Mouse (Mus musculus) liver, embryonic 11.5 days (tissue): ENCODE results near the gene Cabp1. TPM values are rescaled to one million over a fixed set of nuclear protein-coding genes. Genes with fewer than 3 reads are reported as not detected.
"Not testable (repeated sequence)": the region's sequence is repeated elsewhere in the genome, so short reads cannot be mapped to it uniquely, and the experiment has no call there.

ENCODE experiments used
- ATAC-seq: fragments of 200-750 bp; cut with Nextera tagmentation; replicated peaks from 2 replicates; pipeline ENCODE4 v1.8.0; 2017; ENCODE audit warnings: moderate number of reproducible peaks, mild to moderate bottlenecking, moderate TSS enrichment, moderate library complexity; ENCODE audit not compliant: low FRiP score
- DNase-seq: peaks from one replicate; pipeline ENCODE4 v3.0.0-alpha.2; 2017; ENCODE audit warnings: low spot score
- H3K27ac ChIP-seq: fragments of 300-500 bp; sonication (generic); 2 replicates; pipeline ENCODE4 v1.5.1; 2014; ENCODE audit warnings: mild to moderate bottlenecking, low read depth, low read length, control low read depth
- H3K27me3 ChIP-seq: fragments of 300-500 bp; sonication (generic); replicated peaks from 2 replicates; pipeline ENCODE4 v1.6.1; 2014; ENCODE audit warnings: low read length, mixed read lengths; ENCODE audit not compliant: control insufficient read depth, insufficient read depth
- H3K36me3 ChIP-seq: fragments of 300-500 bp; sonication (generic); 2 replicates; pipeline ENCODE4 v1.6.1; 2014; ENCODE audit warnings: mild to moderate bottlenecking, low read length, moderate library complexity, mixed read lengths; ENCODE audit not compliant: control insufficient read depth, insufficient read depth
- H3K4me1 ChIP-seq: fragments of 300-500 bp; sonication (generic); replicated peaks from 2 replicates; pipeline ENCODE4 v1.6.1; 2014; ENCODE audit warnings: low read length, mixed read lengths; ENCODE audit not compliant: control insufficient read depth, insufficient read depth
- H3K4me2 ChIP-seq: fragments of 300-500 bp; sonication (generic); 2 replicates; pipeline ENCODE4 v1.6.1; 2014; ENCODE audit warnings: mild to moderate bottlenecking, control low read depth, moderate library complexity
- H3K4me3 ChIP-seq: fragments of 300-500 bp; sonication (generic); 2 replicates; pipeline ENCODE4 v1.5.1; 2014; ENCODE audit warnings: low read depth, low read length, control low read depth
- H3K9ac ChIP-seq: fragments of 300-500 bp; sonication (generic); 2 replicates; pipeline ENCODE4 v1.6.1; 2014; ENCODE audit warnings: low read depth, low read length, control low read depth
- H3K9me3 ChIP-seq: fragments of 300-500 bp; sonication (generic); 2 replicates; pipeline ENCODE4 v1.6.1; 2016; ENCODE audit warnings: low read length, inconsistent platforms, mixed read lengths; ENCODE audit not compliant: control insufficient read depth
- WGBS: fragments of 180-500 bp; shearing (Covaris S2); extraction: QIAGEN DNeasy Blood & Tissue Kit; methylation state at CpG from one replicate; pipeline ENCODE4 v1.1.7; 2014; 5-methylcytosine and 5-hydroxymethylcytosine counted together
- polyA plus RNA-seq: library from polyadenylated mRNA; unstranded; fragments of >200 nt; fragmentation: Nextera tagmentation; extraction: Ambion mirVana; gene quantifications from 2 replicates; pipeline ENCODE4 v1.2.1, GENCODE M21; 2014

Cabp1 gene
- polyA plus RNA-seq, 1 experiment from 2014 or later: 0.89 TPM

GRCm38 (mm10) chr5:115155831-115156230 is 38.4 kb downstream of the Cabp1 start:
- Histone ChIP-seq H3K9me3 (no peaks in the 10 kb centered on the region), H3K27ac (peak overlapping the region; percentile 40; the same call in 1 of the 2 replicates), H3K4me1 (peaks cover 48% of the 10 kb centered on the region), H3K9ac (peak overlapping the region; percentile 41; the same call in 1 of the 2 replicates), H3K4me3 (peak overlapping the region; percentile 99), H3K27me3 (no peaks in the 10 kb centered on the region), H3K4me2 (peak overlapping the region; percentile 94), H3K36me3 (peaks cover 3% of the 10 kb centered on the region)
- 25% methylated on average over 5 of the region's 5 CpGs for WGBS
- no peak for ATAC-seq
- DNase-seq: no peak

GRCm38 (mm10) chr5:115155156-115155631 is 39.0 kb downstream of the Cabp1 start:
- Histone ChIP-seq H3K27me3 (no peaks in the 10 kb centered on the region), H3K27ac (peak overlapping the region; percentile 40; the same call in 1 of the 2 replicates), H3K4me3 (peak overlapping the region; percentile 99), H3K4me2 (peak overlapping the region; percentile 94), H3K9me3 (no peaks in the 10 kb centered on the region), H3K4me1 (peaks cover 45% of the 10 kb centered on the region), H3K36me3 (peaks cover 10% of the 10 kb centered on the region), H3K9ac (peak overlapping the region; percentile 41; the same call in 1 of the 2 replicates)
- WGBS: 48% methylated on average over 13 of the region's 13 CpGs
- DNase-seq: no peak
- no peak for ATAC-seq

- no peak for DNase-seq
- Histone ChIP-seq H3K9me3 (no peaks in the 10 kb centered on the region), H3K36me3 (peaks cover 33% of the 10 kb centered on the region), H3K4me1 (peaks cover 37% of the 10 kb centered on the region), H3K9ac (no peak overlapping the region), H3K4me3 (no peak overlapping the region), H3K27me3 (no peaks in the 10 kb centered on the region), H3K27ac (no peak overlapping the region), H3K4me2 (no peak overlapping the region)
- WGBS: 55% methylated on average over 8 of the region's 8 CpGs
- no peak for ATAC-seq
Observed at GRCm38 (mm10) chr5:115152132-115152956, 41.8 kb downstream of the Cabp1 start.

- no peak overlapping the region for H3K9ac ChIP-seq
- no peak overlapping the region for H3K4me3 ChIP-seq
- H3K27me3 ChIP-seq: no peaks in the 10 kb centered on the region
- no peaks in the 10 kb centered on the region for H3K9me3 ChIP-seq
- H3K36me3 ChIP-seq: peaks cover 41% of the 10 kb centered on the region
- DNase-seq (no peak), ATAC-seq (no peak)
- peaks cover 35% of the 10 kb centered on the region for H3K4me1 ChIP-seq
- H3K27ac ChIP-seq: no peak overlapping the region
- H3K4me2 ChIP-seq: no peak overlapping the region
- 84% methylated on average over 13 of the region's 13 CpGs for WGBS
Observed at GRCm38 (mm10) chr5:115151457-115151856, 42.7 kb downstream of the Cabp1 start.

- no peaks in the 10 kb centered on the region for H3K27me3 ChIP-seq
- no peak overlapping the region for H3K4me2 ChIP-seq
- H3K4me3 ChIP-seq: no peak overlapping the region
- no peak for ATAC-seq
- H3K4me1 ChIP-seq: peaks cover 31% of the 10 kb centered on the region
- peaks cover 45% of the 10 kb centered on the region for H3K36me3 ChIP-seq
- no peaks in the 10 kb centered on the region for H3K9me3 ChIP-seq
- DNase-seq: no peak
- 80% methylated on average over 5 of the region's 5 CpGs for WGBS
- no peak overlapping the region for H3K9ac ChIP-seq
- no peak overlapping the region for H3K27ac ChIP-seq
Observed at GRCm38 (mm10) chr5:115150991-115151390, 43.2 kb downstream of the Cabp1 start.

- no peak overlapping the region for H3K9ac ChIP-seq
- ATAC-seq: no peak
- no peak overlapping the region for H3K4me2 ChIP-seq
- H3K36me3 ChIP-seq: peaks cover 48% of the 10 kb centered on the region
- no peaks in the 10 kb centered on the region for H3K27me3 ChIP-seq
- peaks cover 19% of the 10 kb centered on the region for H3K4me1 ChIP-seq
- no peak overlapping the region for H3K27ac ChIP-seq
- WGBS: 90% methylated on average over 14 of the region's 14 CpGs
- no peaks in the 10 kb centered on the region for H3K9me3 ChIP-seq
- DNase-seq: no peak
- H3K4me3 ChIP-seq: no peak overlapping the region
Observed at GRCm38 (mm10) chr5:115149675-115150459, 44.3 kb downstream of the Cabp1 start.

- not testable (repeated sequence) for DNase-seq, H3K4me2 ChIP-seq, H3K4me3 ChIP-seq, ATAC-seq, H3K27me3 ChIP-seq, H3K27ac ChIP-seq, H3K9me3 ChIP-seq, H3K9ac ChIP-seq
- H3K36me3 ChIP-seq: peaks cover 48% of the 10 kb centered on the region
- peaks cover 12% of the 10 kb centered on the region for H3K4me1 ChIP-seq
- WGBS: no CpG with 5 or more reads among the region's 1 CpGs
Observed at GRCm38 (mm10) chr5:115148872-115149271, 45.3 kb downstream of the Cabp1 start.

- Histone ChIP-seq H3K4me2 (no peak overlapping the region), H3K9ac (no peak overlapping the region), H3K27me3 (no peaks in the 10 kb centered on the region), H3K36me3 (peaks cover 48% of the 10 kb centered on the region), H3K4me3 (no peak overlapping the region), H3K9me3 (no peaks in the 10 kb centered on the region), H3K4me1 (peaks cover 10% of the 10 kb centered on the region), H3K27ac (no peak overlapping the region)
- no peak for ATAC-seq
- WGBS: 89% methylated on average over 8 of the region's 8 CpGs
- DNase-seq: no peak
Observed at GRCm38 (mm10) chr5:115148378-115148777, 45.8 kb downstream of the Cabp1 start.
